Mouse (Mus musculus) MEL (cell line): ENCODE data around the gene Cldn19. TPM values are rescaled to one million over a fixed set of nuclear protein-coding genes. Genes with fewer than 3 reads are reported as not detected.

Experiments used
- DNase-seq: peaks from one replicate; pipeline ENCODE4 v3.0.0; 2011; ENCODE audit warnings: low read depth, low spot score
- H3K27ac ChIP-seq: 2 replicates; pipeline ENCODE4 v1.5.1; 2012; ENCODE audit warnings: low read depth, mild to moderate bottlenecking, control low read depth, low read length, moderate library complexity; ENCODE audit not compliant: control insufficient read depth
- H3K27me3 ChIP-seq, 2 experiments: fragments of 150-350 bp in 1 of 2; sonication (generic) in 1 of 2; 2 replicates each; pipeline ENCODE4 v1.6.1; 2012; ENCODE audit warnings: low read length in 2 of 2, mild to moderate bottlenecking in 2 of 2, improper control_type of control experiment in 1 of 2, moderate library complexity in 1 of 2; ENCODE audit not compliant: insufficient read depth in 2 of 2, control insufficient read depth in 1 of 2
- H3K36me3 ChIP-seq, 2 experiments: 2 replicates each; pipeline ENCODE4 v1.6.1; 2012 to 2014; ENCODE audit warnings: low read length in 2 of 2, improper control_type of control experiment in 1 of 2, inconsistent platforms in 1 of 2, mild to moderate bottlenecking in 1 of 2; ENCODE audit not compliant: insufficient read depth in 2 of 2, control insufficient read depth in 1 of 2
- H3K4me1 ChIP-seq, 2 experiments: fragments of 150-350 bp in 1 of 2; sonication (generic) in 1 of 2; 2 replicates each; pipeline ENCODE4 v1.6.1; 2012; ENCODE audit warnings: low read length in 2 of 2, improper control_type of control experiment in 1 of 2, mild to moderate bottlenecking in 1 of 2; ENCODE audit not compliant: insufficient read depth in 2 of 2, control insufficient read depth in 1 of 2
- H3K4me3 ChIP-seq, 2 experiments: fragments of 150-350 bp in 1 of 2; sonication (generic) in 1 of 2; 2 replicates each; pipeline ENCODE4 v1.5.1; 2012; ENCODE audit warnings: low read depth in 2 of 2, low read length in 2 of 2, mild to moderate bottlenecking in 2 of 2, moderate library complexity in 2 of 2, control low read depth in 1 of 2, improper control_type of control experiment in 1 of 2; ENCODE audit not compliant: control insufficient read depth in 1 of 2, insufficient read depth in 1 of 2
- H3K79me2 ChIP-seq: 2 replicates; pipeline ENCODE4 v1.6.1; 2012; ENCODE audit warnings: mild to moderate bottlenecking, low read length, moderate library complexity; ENCODE audit not compliant: control insufficient read depth, poor library complexity, insufficient read depth
- H3K9ac ChIP-seq: 2 replicates; pipeline ENCODE4 v1.6.1; 2012; ENCODE audit warnings: low read depth, mild to moderate bottlenecking, control low read depth, low read length, moderate library complexity; ENCODE audit not compliant: control insufficient read depth, poor library complexity, severe bottlenecking
- H3K9me3 ChIP-seq: fragments of 150-350 bp; sonication (generic); replicated peaks from 2 replicates; pipeline ENCODE4 v1.6.1; 2012; ENCODE audit warnings: mild to moderate bottlenecking, low read length, improper control_type of control experiment, moderate library complexity; ENCODE audit not compliant: insufficient read depth
- BHLHE40 ChIP-seq: IDR thresholded peaks from 2 replicates; pipeline ENCODE4 v1.6.1; 2012; ENCODE audit warnings: low read depth, mild to moderate bottlenecking, inconsistent platforms, low read length, improper control_type of control experiment, borderline replicate concordance
- CHD1 ChIP-seq: IDR thresholded peaks from 2 replicates; pipeline ENCODE4 v1.6.1; 2012; ENCODE audit warnings: low read depth, mild to moderate bottlenecking, inconsistent platforms, low read length, improper control_type of control experiment
- CTCF ChIP-seq, 3 experiments: IDR thresholded peaks in 2 of 3; conservative IDR thresholded peaks in 1 of 3; 2 replicates each; pipeline ENCODE4 v1.5.1; 2011 to 2012; ENCODE audit warnings: low read length in 3 of 3, low read depth in 2 of 3, mild to moderate bottlenecking in 2 of 3, improper control_type of control experiment in 1 of 3, inconsistent platforms in 1 of 3, mixed read lengths in 1 of 3, moderate library complexity in 1 of 3; ENCODE audit not compliant: control insufficient read depth in 1 of 3, insufficient read depth in 1 of 3, poor library complexity in 1 of 3, severe bottlenecking in 1 of 3
- ELF1 ChIP-seq: IDR thresholded peaks from 2 replicates; pipeline ENCODE4 v1.6.1; 2014; ENCODE audit warnings: low read depth, mild to moderate bottlenecking, inconsistent platforms, low read length, improper control_type of control experiment, moderate library complexity
- ETS1 ChIP-seq: IDR thresholded peaks from 2 replicates; pipeline ENCODE4 v1.6.1; 2012; ENCODE audit warnings: low read depth, mild to moderate bottlenecking, inconsistent platforms, low read length, improper control_type of control experiment, moderate library complexity
- HCFC1 ChIP-seq: IDR thresholded peaks from 2 replicates; pipeline ENCODE4 v1.6.1; 2012; ENCODE audit warnings: low read depth, mild to moderate bottlenecking, inconsistent platforms, low read length, improper control_type of control experiment, moderate library complexity
- KAT2A ChIP-seq: conservative IDR thresholded peaks from 2 replicates; pipeline ENCODE4 v1.6.1; 2012; ENCODE audit warnings: low read depth, low read length, improper control_type of control experiment, inconsistent platforms
- MAX ChIP-seq: IDR thresholded peaks from 2 replicates; pipeline ENCODE4 v1.6.1; 2011; ENCODE audit warnings: low read length, improper control_type of control experiment
- MEF2A ChIP-seq: IDR thresholded peaks from 2 replicates; pipeline ENCODE4 v1.6.1; 2014; ENCODE audit warnings: low read depth, mild to moderate bottlenecking, inconsistent platforms, low read length, improper control_type of control experiment; ENCODE audit not compliant: poor library complexity, insufficient replicate concordance, severe bottlenecking; ENCODE audit errors: extremely low read depth
- MYB ChIP-seq: IDR thresholded peaks from 2 replicates; pipeline ENCODE4 v1.6.1; 2011; ENCODE audit warnings: mild to moderate bottlenecking, low read depth, low read length, improper control_type of control experiment
- NELFE ChIP-seq: IDR thresholded peaks from 2 replicates; pipeline ENCODE4 v1.6.1; 2011; ENCODE audit warnings: low read depth, low read length, improper control_type of control experiment
- NRF1 ChIP-seq: IDR thresholded peaks from 2 replicates; pipeline ENCODE4 v1.6.1; 2014; ENCODE audit warnings: low read depth, mild to moderate bottlenecking, inconsistent platforms, low read length, improper control_type of control experiment, moderate library complexity; ENCODE audit not compliant: poor library complexity, insufficient read depth, severe bottlenecking
- RCOR1 ChIP-seq: IDR thresholded peaks from 2 replicates; pipeline ENCODE4 v1.6.1; 2012; ENCODE audit warnings: low read depth, mild to moderate bottlenecking, inconsistent platforms, low read length, improper control_type of control experiment
- TAL1 ChIP-seq: IDR thresholded peaks from 2 replicates; pipeline ENCODE4 v1.6.1; 2012; ENCODE audit warnings: mild to moderate bottlenecking, inconsistent platforms, low read length, moderate library complexity, mixed read lengths
- UBTF ChIP-seq: IDR thresholded peaks from 2 replicates; pipeline ENCODE4 v1.6.1; 2012; ENCODE audit warnings: low read depth, mild to moderate bottlenecking, inconsistent platforms, low read length, improper control_type of control experiment, moderate library complexity, borderline replicate concordance; ENCODE audit not compliant: insufficient read depth
- USF2 ChIP-seq, 2 experiments: IDR thresholded peaks; 2 replicates each; pipeline ENCODE4 v1.6.1; 2011 to 2012; ENCODE audit warnings: improper control_type of control experiment in 2 of 2, low read length in 2 of 2, borderline replicate concordance in 1 of 2, inconsistent platforms in 1 of 2, low read depth in 1 of 2, mild to moderate bottlenecking in 1 of 2; ENCODE audit not compliant: insufficient read depth in 1 of 2
- ZC3H11A ChIP-seq: IDR thresholded peaks from 2 replicates; pipeline ENCODE4 v1.6.1; 2012; ENCODE audit warnings: low read depth, mild to moderate bottlenecking, inconsistent platforms, low read length, improper control_type of control experiment
- ZKSCAN1 ChIP-seq: IDR thresholded peaks from 2 replicates; pipeline ENCODE4 v1.6.1; 2012; ENCODE audit warnings: low read depth, mild to moderate bottlenecking, inconsistent platforms, low read length, improper control_type of control experiment, moderate library complexity
- ZMIZ1 ChIP-seq: IDR thresholded peaks from 2 replicates; pipeline ENCODE4 v1.6.1; 2012; ENCODE audit warnings: low read depth, mild to moderate bottlenecking, inconsistent platforms, low read length, improper control_type of control experiment, moderate library complexity
- ZNF384 ChIP-seq: IDR thresholded peaks from 2 replicates; pipeline ENCODE4 v1.6.1; 2012; ENCODE audit warnings: low read depth, mild to moderate bottlenecking, inconsistent platforms, low read length, improper control_type of control experiment
- polyA plus RNA-seq, 2 experiments: library from polyadenylated mRNA; stranded (reverse) in 1 of 2; unstranded in 1 of 2; fragments of >175 nt in 1 of 2; fragments of >200 nt in 1 of 2; gene quantifications; 2 replicates each; pipeline versions ENCODE4 v1.2.1 to v1.2.4; 2012; ENCODE audit warnings: low replicate concordance in 2 of 2, low read depth in 1 of 2; ENCODE audit not compliant: insufficient read length in 2 of 2, insufficient read depth in 1 of 2, missing spikeins in 1 of 2
- total RNA-seq: library from RNA; depleted of rRNA; stranded (reverse); fragments of 300-350 nt; gene quantifications from 2 replicates; pipeline ENCODE4 v1.2.3, GENCODE M21; 2012

Cldn19 gene
- total and polyA plus RNA-seq, 3 experiments = not detected

GRCm38 (mm10) chr4:119234348-119234747, 20.9 kb upstream of the Cldn19 start:
- Histone ChIP-seq H3K36me3 (peaks cover 0 to 13% of the 10 kb centered on the region in 2 experiments; a peak in 2 of 4 replicates), H3K27me3 (no peaks in the 10 kb centered on the region), H3K9me3 (no peaks in the 10 kb centered on the region), H3K79me2 (peaks cover 14% of the 10 kb centered on the region), H3K4me1 (peaks cover 3 to 4% of the 10 kb centered on the region in 2 experiments; a peak in 2 of 4 replicates), H3K9ac (peak overlapping the region; percentile 84; the same call in 1 of the 2 replicates), H3K4me3 (peak overlapping the region in 1 of 2 experiments; percentile 92; a peak in 3 of 4 replicates), H3K27ac (no peak overlapping the region)
- no peak for TF ChIP-seq CHD1
- no peak for TF ChIP-seq MAX
- no peak for TF ChIP-seq NELFE
- no peak for TF ChIP-seq NRF1
- TF ChIP-seq ZC3H11A = no peak
- TF ChIP-seq ZMIZ1 = no peak
- no peak for TF ChIP-seq MYB
- TF ChIP-seq KAT2A = no peak
- no peak for TF ChIP-seq RCOR1
- TF ChIP-seq CTCF (IDR thresholded peaks at IDR 0.05 in 2 of 3, conservative IDR thresholded peaks at IDR 0.05 in 1 of 3; ENCODE audit: control insufficient read depth in 1 of 3, insufficient read depth in 1 of 3, low read depth in 2 of 3, low read length in 3 of 3, poor library complexity in 1 of 3, severe bottlenecking in 1 of 3) = no peak
- no peak for TF ChIP-seq ETS1
- no peak for TF ChIP-seq ZNF384
- no peak for TF ChIP-seq BHLHE40
- TF ChIP-seq UBTF = no peak
- no peak for TF ChIP-seq HCFC1
- no peak for DNase-seq

GRCm38 (mm10) chr4:119238661-119239060, 16.6 kb upstream of the Cldn19 start:
- Histone ChIP-seq H3K36me3 (peaks cover 0 to 7% of the 10 kb centered on the region in 2 experiments; a peak in 3 of 4 replicates), H3K27ac (no peak overlapping the region), H3K79me2 (peaks cover 2% of the 10 kb centered on the region; the same call in 1 of the 2 replicates), H3K4me1 (no peaks in the 10 kb centered on the region; a peak in 2 of 4 replicates), H3K4me3 (no peak overlapping the region), H3K9ac (no peak overlapping the region; the same call in 1 of the 2 replicates), H3K27me3 (no peaks in the 10 kb centered on the region), H3K9me3 (no peaks in the 10 kb centered on the region)
- DNase-seq = no peak
- TF ChIP-seq TAL1 (no peak), USF2 (IDR thresholded peaks at IDR 0.05; ENCODE audit: borderline replicate concordance in 1 of 2, insufficient read depth in 1 of 2, low read depth in 1 of 2, low read length in 2 of 2) (no peak), ETS1 (no peak), MEF2A (no peak), ELF1 (no peak), ZKSCAN1 (no peak), CHD1 (no peak)
